Mouse (Mus musculus) E14TG2a.4 (cell line): ENCODE results near the gene Tekt1.

ENCODE experiments used
- CTCF ChIP-seq: conservative IDR thresholded peaks from 2 replicates; pipeline ENCODE4 v1.5.1; 2014; ENCODE audit warnings: low read length
- NANOG ChIP-seq: IDR thresholded peaks from 2 replicates; pipeline ENCODE4 v1.6.1; 2014; ENCODE audit warnings: borderline replicate concordance, low read length, mixed read lengths

- TF ChIP-seq CTCF, result no peak
- no peak for TF ChIP-seq NANOG
Measured at GRCm38 (mm10) chr11:72388113-72388529, 25.9 kb upstream of the Tekt1 start.
